ENCODE assay signal across 12 mouse cellular contexts in the genomic region with DNA sequence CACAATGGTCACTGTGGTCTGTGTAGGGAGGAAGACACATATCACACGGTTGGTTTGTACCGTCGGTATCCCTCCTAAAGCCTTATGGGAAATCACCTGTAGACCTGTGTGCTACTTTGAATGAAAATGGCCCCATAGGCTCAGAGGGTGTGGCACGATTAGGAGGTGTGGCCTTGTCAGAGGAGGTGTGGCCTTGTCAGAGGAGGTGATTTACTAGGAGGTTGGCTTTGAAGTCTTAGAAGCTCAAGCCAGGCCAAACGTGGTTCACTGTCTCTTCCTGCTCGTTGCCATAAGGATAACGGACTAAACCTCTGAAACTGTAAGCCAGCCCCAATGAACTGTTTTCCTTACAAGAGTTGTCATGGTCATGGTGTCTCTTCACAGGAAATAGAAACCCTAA.
"Had no signal": no experiment of that assay in that cellular context is flagged by ENCODE, and none has a peak within 500 bp of the region (broad histone marks: within the 10 kb centered on the region; RNA-seq: fewer than 3 reads in every experiment).

No protein-coding gene starts in this region.

- DNase-seq: kidney, adult 11 months; kidney, adult 8-10 months; kidney, postnatal 10 days; kidney, postnatal 36 days; layer of hippocampus, postnatal 36 days; liver, embryonic 13.5 days; lung, embryonic 14.5 days; midbrain, embryonic 14.5 days; right cerebral cortex, adult 18-20 months; thymus, adult 18-20 months; thymus, postnatal 36 days had no signal

- ATAC-seq: lung, postnatal 0 days had no signal
